ENCODE assay signal across 18 mouse cellular contexts in the genomic region with DNA sequence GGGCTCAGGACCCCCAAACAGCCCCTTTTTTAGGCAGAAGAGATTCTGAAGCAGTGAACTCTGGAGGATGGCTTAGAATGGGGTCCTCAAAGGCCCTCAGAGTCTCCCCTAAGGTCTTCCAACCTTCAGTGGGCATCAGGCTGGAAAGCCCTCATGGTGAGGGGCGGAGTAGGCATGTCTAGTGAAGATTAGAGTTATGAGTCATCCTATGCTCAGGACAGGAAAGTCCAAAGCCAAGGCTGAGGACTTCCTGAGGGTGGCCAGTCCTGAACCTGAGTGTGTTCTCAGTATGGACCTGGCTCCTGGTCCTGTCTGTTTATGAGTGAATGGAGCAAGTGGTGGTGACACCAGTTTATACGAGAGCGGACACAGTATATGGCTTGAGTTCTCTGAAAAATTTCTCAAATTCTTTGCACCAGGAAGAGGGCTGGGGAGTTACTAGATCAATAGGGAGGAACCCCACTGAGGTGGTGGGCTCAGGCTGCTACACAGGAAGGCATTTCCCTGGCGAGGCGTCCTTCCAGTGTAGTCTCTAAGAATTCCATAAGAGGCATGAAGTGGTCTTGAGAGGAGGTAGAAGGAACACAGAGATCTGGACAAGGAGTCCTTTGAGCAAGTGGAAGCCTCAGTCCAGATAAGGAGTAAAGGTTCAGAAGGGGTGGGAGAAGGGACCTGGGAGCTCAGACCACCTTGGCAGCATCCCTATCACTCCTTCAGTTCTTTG.
DNase-seq lines count a peak whose midpoint lies in the region; ATAC-seq lines count a peak whose summit lies in the region.
"Had no signal": no experiment of that assay in that cellular context is flagged by ENCODE, and none has a peak within 500 bp of the region (broad histone marks: within the 10 kb centered on the region; RNA-seq: fewer than 3 reads in every experiment).

No protein-coding gene starts in this region.

- H3K27me3 ChIP-seq in lung, embryonic 15.5 days, result no peaks in the 10 kb centered on the region; the same call in 1 of the 2 replicates
- peaks cover 8% of the 10 kb centered on the region; the same call in 1 of the 2 replicates for H3K27me3 ChIP-seq in liver, embryonic 11.5 days (replicated peaks; ENCODE audit: control insufficient read depth, insufficient read depth, low read length)
- H3K27me3 ChIP-seq: embryonic facial prominence, embryonic 15.5 days; forebrain, embryonic 13.5 days; neural tube, embryonic 12.5 days; stomach, embryonic 15.5 days had no signal

- peak; percentile 37; the same call in 1 of the 2 replicates for ATAC-seq in lung, embryonic 15.5 days (ENCODE audit: borderline replicate concordance, extremely low read depth, low FRiP score, low TSS enrichment)
- peak; percentile 69 for ATAC-seq in liver, embryonic 11.5 days (replicated peaks; ENCODE audit: low FRiP score)
- ATAC-seq: forebrain, embryonic 13.5 days; inflammation-experienced regulatory T-cells, adult 6 months had no signal

- no peak overlapping the region for H3K9ac ChIP-seq in lung, embryonic 15.5 days
- no peak overlapping the region for H3K9ac ChIP-seq in liver, embryonic 11.5 days (ENCODE audit: low read depth, low read length)
- H3K9ac ChIP-seq: embryonic facial prominence, embryonic 15.5 days; forebrain, embryonic 13.5 days; hindbrain, embryonic 12.5 days; neural tube, embryonic 12.5 days; stomach, embryonic 15.5 days had no signal

- H3K4me1 ChIP-seq in lung, embryonic 15.5 days, result peaks cover 16% of the 10 kb centered on the region
- H3K4me1 ChIP-seq in liver, embryonic 11.5 days (replicated peaks; ENCODE audit: control insufficient read depth, insufficient read depth, low read length), result peaks cover 14% of the 10 kb centered on the region
- H3K4me1 ChIP-seq: forebrain, embryonic 13.5 days; hindbrain, embryonic 12.5 days; neural tube, embryonic 12.5 days had no signal

- peak overlapping the region; percentile 53 for H3K27ac ChIP-seq in lung, embryonic 15.5 days
- no peak overlapping the region for H3K27ac ChIP-seq in liver, embryonic 11.5 days (ENCODE audit: low read depth, low read length)
- H3K27ac ChIP-seq: embryonic facial prominence, embryonic 15.5 days; forebrain, embryonic 13.5 days; hindbrain, embryonic 12.5 days; neural tube, embryonic 12.5 days; stomach, embryonic 15.5 days had no signal

- no peaks in the 10 kb centered on the region for H3K9me3 ChIP-seq in lung, embryonic 15.5 days
- no peaks in the 10 kb centered on the region for H3K9me3 ChIP-seq in liver, embryonic 11.5 days (ENCODE audit: control insufficient read depth, low read length)
- H3K9me3 ChIP-seq: embryonic facial prominence, embryonic 15.5 days; forebrain, embryonic 13.5 days; hindbrain, embryonic 12.5 days; neural tube, embryonic 12.5 days; stomach, embryonic 15.5 days had no signal

- H3K4me2 ChIP-seq in lung, embryonic 15.5 days, result no peak overlapping the region
- peak overlapping the region; percentile 32 for H3K4me2 ChIP-seq in liver, embryonic 11.5 days
- H3K4me2 ChIP-seq: embryonic facial prominence, embryonic 15.5 days; forebrain, embryonic 13.5 days; hindbrain, embryonic 12.5 days; neural tube, embryonic 12.5 days; stomach, embryonic 15.5 days had no signal

- no peak for DNase-seq in lung, postnatal 10 days
- peak; percentile 44 for DNase-seq in c-Kit-positive CD71-positive TER-119-negative erythroid progenitor cells, embryonic 14.5 days (ENCODE audit: low read depth)
- DNase-seq in liver, embryonic 11.5 days (ENCODE audit: low spot score), result no peak
- DNase-seq in lung, postnatal 25 days (ENCODE audit: low spot score), result peak; percentile 74
- no peak for DNase-seq in cerebellum, adult 8-10 months
- DNase-seq in layer of hippocampus, adult 11-12 months (ENCODE audit: low spot score), result no peak
- DNase-seq in cerebellum, adult 11-12 months, result no peak
- DNase-seq: cerebellum, adult 2 months; kidney, adult 8-10 months; kidney, postnatal 25 days; thymus, postnatal 25 days had no signal

- no peaks in the 10 kb centered on the region for H3K36me3 ChIP-seq in lung, embryonic 15.5 days
- H3K36me3 ChIP-seq in liver, embryonic 11.5 days (ENCODE audit: control insufficient read depth, insufficient read depth, low read length), result no peaks in the 10 kb centered on the region
- H3K36me3 ChIP-seq: embryonic facial prominence, embryonic 15.5 days; hindbrain, embryonic 12.5 days; neural tube, embryonic 12.5 days; stomach, embryonic 15.5 days had no signal

- H3K4me3 ChIP-seq in lung, embryonic 15.5 days, result no peak overlapping the region
- H3K4me3 ChIP-seq in liver, embryonic 11.5 days (ENCODE audit: low read depth, low read length), result no peak overlapping the region
- H3K4me3 ChIP-seq: embryonic facial prominence, embryonic 15.5 days; forebrain, embryonic 13.5 days; hindbrain, embryonic 12.5 days; neural tube, embryonic 12.5 days; stomach, embryonic 15.5 days had no signal

- WGBS in lung, embryonic 15.5 days, result 50% methylated on average over 5 of the region's 5 CpGs
- WGBS in liver, embryonic 11.5 days, result 52% methylated on average over 5 of the region's 5 CpGs

Comparison
In these comparisons a context has a peak if more than half of its experiments do, and no peak if none do; other contexts are left out.
1. DNase-seq: peak in c-Kit-positive CD71-positive TER-119-negative erythroid progenitor cells, embryonic 14.5 days (single experiment) and lung, postnatal 25 days (single experiment); none in lung, postnatal 10 days (single experiment), liver, embryonic 11.5 days (single experiment), cerebellum, adult 8-10 months (single experiment), layer of hippocampus, adult 11-12 months (single experiment) and cerebellum, adult 11-12 months (single experiment).